Mouse (Mus musculus) layer of hippocampus, postnatal 14 days (tissue): ENCODE data around the gene Oas3. TPM values are rescaled to one million over a fixed set of nuclear protein-coding genes. Genes with fewer than 3 reads are reported as not detected.

ENCODE experiments used
- DNase-seq, 2 experiments: peaks; one replicate each; pipeline ENCODE4 v3.0.0; 2021 to 2022; ENCODE audit warnings: low spot score in 2 of 2, mixed read lengths in 1 of 2
- total RNA-seq, 2 experiments: library from RNA; stranded (reverse); gene quantifications; 2 replicates each; pipeline ENCODE4 v1.2.3; 2021

Oas3 gene
- total RNA-seq, 2 experiments from 2014 or later, result not detected

- no peak for DNase-seq
These were observed 73.0 kb downstream of the Oas3 start for GRCm38 (mm10) chr5:120704421-120704820.

- DNase-seq, result no peak
These were observed 73.8 kb downstream of the Oas3 start for GRCm38 (mm10) chr5:120703660-120704059.

Other genes with a start within 250 kb of the Oas3 start
- gene Tpcn1, start 189.0 kb downstream of the Oas3 start, total RNA-seq, result 10 to 100 TPM; 44.1 to 45.2 TPM
- gene Iqcd, start 188.6 kb downstream of the Oas3 start, total RNA-seq, result 1 to 10 TPM in 1 of 2 experiments, under 1 TPM in 1; 0.52 to 2.4 TPM
- 10 to 100 TPM; 24.8 to 26.8 TPM for gene Rita1, start 165.1 kb downstream of the Oas3 start, total RNA-seq
- gene Ddx54, start 164.9 kb downstream of the Oas3 start, total RNA-seq, result 10 to 100 TPM; 41.7 to 44.4 TPM
- gene Cfap73, start 143.4 kb downstream of the Oas3 start, total RNA-seq, result 1 to 10 TPM in 1 of 2 experiments, not detected in 1; 1.8 TPM
- gene Rasal1, start 128.8 kb downstream of the Oas3 start, total RNA-seq, result 10 to 100 TPM; 82.3 to 92.4 TPM
- 10 to 100 TPM; 70.5 to 74.2 TPM for gene Dtx1, start 65.7 kb downstream of the Oas3 start, total RNA-seq
- gene Oas2, start 27.8 kb downstream of the Oas3 start, total RNA-seq, result under 1 TPM; 0.12 to 0.16 TPM
- not detected for gene Oas1e, start 17.9 kb upstream of the Oas3 start, total RNA-seq
- gene Oas1c, start 34.9 kb upstream of the Oas3 start, total RNA-seq, result under 1 TPM; 0.41 to 0.69 TPM
- gene Oas1f, start 69.7 kb upstream of the Oas3 start, total RNA-seq, result not detected
- not detected for gene Oas1h, start 83.8 kb upstream of the Oas3 start, total RNA-seq
- not detected for gene Oas1g, start 110.0 kb upstream of the Oas3 start, total RNA-seq
- under 1 TPM in 1 of 2 experiments, not detected in 1; 0.19 TPM for gene Oas1a, start 129.9 kb upstream of the Oas3 start, total RNA-seq
- gene Oas1d, start 136.9 kb upstream of the Oas3 start, total RNA-seq, result not detected
- 100 to 1,000 TPM; 178 TPM for gene Rph3a, start 232.4 kb upstream of the Oas3 start, total RNA-seq